Mouse (Mus musculus): Measurements from ENCODE around the gene Sec23b. TPM values are rescaled to one million over a fixed set of nuclear protein-coding genes. Genes with fewer than 3 reads are reported as not detected.
A peak's percentile ranks its signal among the peaks of the same experiment; 100 is the strongest.
"Not testable (repeated sequence)": the region's sequence is repeated elsewhere in the genome, so short reads cannot be mapped to it uniquely, and the experiment has no call there.

Gene Sec23b
- polyA plus RNA-seq, 1 experiment from 2014 or later, result 80.6 TPM

GRCm38 (mm10) chr2:144593036-144593435 is 37.0 kb downstream of the Sec23b start:
- peaks cover 20% of the 10 kb centered on the region for H3K36me3 ChIP-seq (ENCODE audit: control insufficient read depth, insufficient read depth, low read length)
- ATAC-seq (ENCODE audit: insufficient number of reproducible peaks, insufficient read depth, low FRiP score, low read depth); H3K27ac ChIP-seq (ENCODE audit: low read length); H3K27me3 ChIP-seq (ENCODE audit: control insufficient read depth, insufficient read depth, low read length); H3K9me3 ChIP-seq (ENCODE audit: control insufficient read depth, low read depth, low read length); H3K9ac ChIP-seq (replicated peaks; ENCODE audit: low read depth, low read length); H3K4me2 ChIP-seq (replicated peaks; ENCODE audit: low read depth, low read length); H3K4me3 ChIP-seq (ENCODE audit: low read depth, low read length); H3K4me1 ChIP-seq (ENCODE audit: control insufficient read depth, insufficient read depth, low read length): not testable (repeated sequence)
- WGBS, result 67% methylated on average over 8 of the region's 8 CpGs

GRCm38 (mm10) chr2:144593951-144594651 is 38.1 kb downstream of the Sec23b start, which contains the start of gene Smim26:
TSS of gene Smim26 (plus strand) at chr2:144594054.
- peak within 1 kb of the TSS; percentile 55; the same call in 1 of the 2 replicates for H3K27ac ChIP-seq (ENCODE audit: low read length)
- peak; percentile 95 for ATAC-seq (ENCODE audit: insufficient number of reproducible peaks, insufficient read depth, low FRiP score, low read depth)
- no peaks in the 10 kb centered on the region for H3K27me3 ChIP-seq (ENCODE audit: control insufficient read depth, insufficient read depth, low read length)

DNA sequence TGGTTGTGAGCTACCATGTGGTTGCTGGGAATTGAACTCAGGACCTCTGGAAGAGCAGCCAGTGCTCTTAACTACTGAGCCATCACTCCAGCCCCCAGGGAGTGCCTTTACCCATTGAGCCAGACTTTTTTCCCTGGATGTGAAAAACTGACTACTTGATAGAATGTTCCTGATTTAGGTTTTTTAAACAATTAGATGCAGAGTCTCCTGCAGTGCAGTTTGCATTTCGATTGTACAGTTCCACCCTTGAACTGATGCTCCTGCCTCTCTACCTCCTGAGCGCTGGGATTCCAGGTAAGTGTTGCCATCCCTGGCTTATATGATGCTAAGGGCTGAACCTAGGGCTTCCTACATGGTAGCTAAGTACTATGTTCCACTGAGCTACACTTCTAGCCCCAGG is 42.0 kb downstream of the Sec23b start:
- no peaks in the 10 kb centered on the region for H3K27me3 ChIP-seq (ENCODE audit: control insufficient read depth, insufficient read depth, low read length)
- H3K4me2 ChIP-seq (replicated peaks; ENCODE audit: low read depth, low read length), result no peak overlapping the region
- no peaks in the 10 kb centered on the region; the same call in 1 of the 2 replicates for H3K36me3 ChIP-seq (ENCODE audit: control insufficient read depth, insufficient read depth, low read length)
- 71% methylated on average over 2 of the region's 2 CpGs for WGBS
- no peaks in the 10 kb centered on the region for H3K9me3 ChIP-seq (ENCODE audit: control insufficient read depth, low read depth, low read length)
- H3K4me1 ChIP-seq (ENCODE audit: control insufficient read depth, insufficient read depth, low read length), result no peaks in the 10 kb centered on the region; the same call in 1 of the 2 replicates
- H3K27ac ChIP-seq (ENCODE audit: low read length), result no peak overlapping the region
- H3K9ac ChIP-seq (replicated peaks; ENCODE audit: low read depth, low read length), result no peak overlapping the region
- ATAC-seq (ENCODE audit: insufficient number of reproducible peaks, insufficient read depth, low FRiP score, low read depth), result no peak
- no peak overlapping the region for H3K4me3 ChIP-seq (ENCODE audit: low read depth, low read length)

More at GRCm38 (mm10) chr2:144593951-144594651, 38.1 kb downstream of the Sec23b start, which contains the start of gene Smim26:
- peak within 1 kb of the TSS; percentile 71 for H3K4me2 ChIP-seq (replicated peaks; ENCODE audit: low read depth, low read length)
- H3K9ac ChIP-seq (replicated peaks; ENCODE audit: low read depth, low read length), result peak within 1 kb of the TSS; percentile 61
- H3K4me3 ChIP-seq (ENCODE audit: low read depth, low read length), result peak within 1 kb of the TSS; percentile 68
- peaks cover 10% of the 10 kb centered on the region for H3K36me3 ChIP-seq (ENCODE audit: control insufficient read depth, insufficient read depth, low read length)
- no peaks in the 10 kb centered on the region for H3K9me3 ChIP-seq (ENCODE audit: control insufficient read depth, low read depth, low read length)
- H3K4me1 ChIP-seq (ENCODE audit: control insufficient read depth, insufficient read depth, low read length), result no peaks in the 10 kb centered on the region
- WGBS, result 2% methylated on average over 31 of the region's 31 CpGs

- peak; percentile 93 for ATAC-seq (ENCODE audit: insufficient number of reproducible peaks, insufficient read depth, low FRiP score, low read depth)
- Histone ChIP-seq H3K4me3 (ENCODE audit: low read depth, low read length) (peak within 1 kb of the TSS; percentile 59), H3K4me1 (ENCODE audit: control insufficient read depth, insufficient read depth, low read length) (no peaks in the 10 kb centered on the region; the same call in 1 of the 2 replicates), H3K9me3 (ENCODE audit: control insufficient read depth, low read depth, low read length) (no peaks in the 10 kb centered on the region), H3K27ac (ENCODE audit: low read length) (no peak within 1 kb of the TSS; the same call in 1 of the 2 replicates), H3K4me2 (replicated peaks; ENCODE audit: low read depth, low read length) (peak within 1 kb of the TSS; percentile 77), H3K36me3 (ENCODE audit: control insufficient read depth, insufficient read depth, low read length) (no peaks in the 10 kb centered on the region; the same call in 1 of the 2 replicates), H3K9ac (replicated peaks; ENCODE audit: low read depth, low read length) (peak within 1 kb of the TSS; percentile 67), H3K27me3 (ENCODE audit: control insufficient read depth, insufficient read depth, low read length) (no peaks in the 10 kb centered on the region)
- 1% methylated on average over 50 of the region's 50 CpGs for WGBS
Measured at GRCm38 (mm10) chr2:144599831-144600687, 44.0 kb downstream of the Sec23b start, which contains the start of gene Dtd1. TSS of gene Dtd1 (plus strand) at chr2:144599897.

DNA sequence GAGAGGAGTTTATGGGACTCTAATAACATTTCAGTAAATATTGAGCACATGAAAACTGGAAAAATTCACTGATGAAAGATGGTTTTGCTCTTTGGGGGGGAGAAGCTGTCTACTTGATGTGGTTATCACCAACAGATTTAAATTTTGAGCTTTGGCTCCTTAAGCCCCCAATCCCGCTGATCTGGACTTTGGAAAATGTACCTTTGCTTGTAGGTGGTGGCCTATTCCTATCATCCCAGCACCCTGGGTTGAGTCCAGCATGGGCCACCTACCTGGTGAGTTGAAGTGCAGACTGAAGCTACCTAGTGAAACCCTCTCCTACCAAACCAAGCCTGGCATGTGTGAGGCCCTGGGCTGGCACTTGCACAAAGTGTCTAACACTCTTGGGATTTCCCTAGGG is 45.5 kb downstream of the Sec23b start:
- no peaks in the 10 kb centered on the region; the same call in 1 of the 2 replicates for H3K4me1 ChIP-seq (ENCODE audit: control insufficient read depth, insufficient read depth, low read length)
- H3K9me3 ChIP-seq (ENCODE audit: control insufficient read depth, low read depth, low read length), result no peaks in the 10 kb centered on the region
- no peaks in the 10 kb centered on the region for H3K36me3 ChIP-seq (ENCODE audit: control insufficient read depth, insufficient read depth, low read length)
- ATAC-seq (ENCODE audit: insufficient number of reproducible peaks, insufficient read depth, low FRiP score, low read depth), result no peak
- 89% methylated on average over 1 of the region's 1 CpGs for WGBS
- H3K9ac ChIP-seq (replicated peaks; ENCODE audit: low read depth, low read length), result no peak overlapping the region
- H3K4me2 ChIP-seq (replicated peaks; ENCODE audit: low read depth, low read length), result no peak overlapping the region
- no peak overlapping the region for H3K27ac ChIP-seq (ENCODE audit: low read length)
- no peaks in the 10 kb centered on the region for H3K27me3 ChIP-seq (ENCODE audit: control insufficient read depth, insufficient read depth, low read length)
- H3K4me3 ChIP-seq (ENCODE audit: low read depth, low read length), result no peak overlapping the region

GRCm38 (mm10) chr2:144613956-144614355 is 57.9 kb downstream of the Sec23b start:
- no peak overlapping the region for H3K4me2 ChIP-seq (replicated peaks; ENCODE audit: low read depth, low read length)
- no peaks in the 10 kb centered on the region for H3K4me1 ChIP-seq (ENCODE audit: control insufficient read depth, insufficient read depth, low read length)
- WGBS, result 87% methylated on average over 6 of the region's 6 CpGs
- H3K9me3 ChIP-seq (ENCODE audit: control insufficient read depth, low read depth, low read length), result no peaks in the 10 kb centered on the region
- H3K9ac ChIP-seq (replicated peaks; ENCODE audit: low read depth, low read length), result no peak overlapping the region
- H3K4me3 ChIP-seq (ENCODE audit: low read depth, low read length), result no peak overlapping the region
- H3K27me3 ChIP-seq (ENCODE audit: control insufficient read depth, insufficient read depth, low read length), result no peaks in the 10 kb centered on the region
- H3K27ac ChIP-seq (ENCODE audit: low read length), result no peak overlapping the region
- H3K36me3 ChIP-seq (ENCODE audit: control insufficient read depth, insufficient read depth, low read length), result no peaks in the 10 kb centered on the region
- ATAC-seq (ENCODE audit: insufficient number of reproducible peaks, insufficient read depth, low FRiP score, low read depth), result no peak

DNA sequence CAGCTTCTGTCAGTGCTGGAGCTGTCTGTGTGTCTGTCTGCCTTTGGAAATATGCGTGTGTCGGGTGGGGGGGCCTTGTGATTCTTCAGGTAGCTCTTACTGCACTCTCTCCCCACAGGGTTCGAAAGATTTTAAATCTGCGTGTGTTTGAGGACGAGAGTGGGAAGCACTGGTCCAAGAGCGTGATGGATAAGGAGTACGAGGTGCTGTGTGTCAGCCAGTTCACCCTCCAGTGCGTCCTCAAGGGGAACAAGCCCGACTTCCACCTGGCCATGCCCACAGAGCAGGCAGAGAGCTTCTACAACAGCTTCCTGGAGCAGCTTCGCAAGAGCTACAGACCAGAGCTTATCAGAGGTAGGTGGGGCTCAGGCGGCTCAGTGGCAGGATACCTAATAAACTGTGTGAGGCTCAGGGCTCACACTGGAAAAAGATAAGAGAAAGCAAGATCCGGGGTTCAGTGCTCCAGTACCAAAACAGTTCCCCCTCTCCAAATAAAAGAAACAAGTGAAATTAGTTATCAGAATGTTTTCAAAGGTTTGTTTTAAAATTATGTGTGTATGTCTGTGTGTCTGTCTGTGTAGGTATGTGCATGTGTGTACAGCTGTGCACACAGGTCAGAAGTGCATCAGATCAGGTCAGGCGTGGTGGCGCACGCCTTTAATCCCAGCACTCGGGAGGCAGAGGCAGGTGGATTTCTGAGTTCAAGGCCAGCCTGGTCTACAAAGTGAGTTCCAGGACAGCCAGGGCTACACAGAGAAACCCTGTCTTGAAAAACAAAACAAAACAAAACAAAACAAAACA is 61.2 kb downstream of the Sec23b start:
- H3K4me1 ChIP-seq (ENCODE audit: control insufficient read depth, insufficient read depth, low read length), result no peaks in the 10 kb centered on the region
- ATAC-seq (ENCODE audit: insufficient number of reproducible peaks, insufficient read depth, low FRiP score, low read depth), result no peak
- no peaks in the 10 kb centered on the region for H3K27me3 ChIP-seq (ENCODE audit: control insufficient read depth, insufficient read depth, low read length)
- H3K36me3 ChIP-seq (ENCODE audit: control insufficient read depth, insufficient read depth, low read length), result no peaks in the 10 kb centered on the region
- H3K4me2 ChIP-seq (replicated peaks; ENCODE audit: low read depth, low read length), result no peak overlapping the region
- H3K9ac ChIP-seq (replicated peaks; ENCODE audit: low read depth, low read length), result no peak overlapping the region
- H3K4me3 ChIP-seq (ENCODE audit: low read depth, low read length), result no peak overlapping the region
- H3K9me3 ChIP-seq (ENCODE audit: control insufficient read depth, low read depth, low read length), result no peaks in the 10 kb centered on the region
- WGBS, result 78% methylated on average over 16 of the region's 16 CpGs
- no peak overlapping the region for H3K27ac ChIP-seq (ENCODE audit: low read length)

- H3K4me1 ChIP-seq (ENCODE audit: control insufficient read depth, insufficient read depth, low read length), result no peaks in the 10 kb centered on the region
- no peaks in the 10 kb centered on the region for H3K36me3 ChIP-seq (ENCODE audit: control insufficient read depth, insufficient read depth, low read length)
- no peak overlapping the region for H3K27ac ChIP-seq (ENCODE audit: low read length)
- H3K27me3 ChIP-seq (ENCODE audit: control insufficient read depth, insufficient read depth, low read length), result no peaks in the 10 kb centered on the region
- H3K9ac ChIP-seq (replicated peaks; ENCODE audit: low read depth, low read length), result no peak overlapping the region
- ATAC-seq (ENCODE audit: insufficient number of reproducible peaks, insufficient read depth, low FRiP score, low read depth), result no peak
- H3K4me3 ChIP-seq (ENCODE audit: low read depth, low read length), result no peak overlapping the region
- H3K4me2 ChIP-seq (replicated peaks; ENCODE audit: low read depth, low read length), result no peak overlapping the region
- H3K9me3 ChIP-seq (ENCODE audit: control insufficient read depth, low read depth, low read length), result no peaks in the 10 kb centered on the region
- 84% methylated on average over 6 of the region's 6 CpGs for WGBS
Measured at GRCm38 (mm10) chr2:144621491-144621890, 65.5 kb downstream of the Sec23b start.
